Mouse (Mus musculus): ENCODE data around the gene Myh15. TPM values are rescaled to one million over a fixed set of nuclear protein-coding genes. Genes with fewer than 3 reads are reported as not detected.

Gene Myh15
- not detected for polyA plus RNA-seq (2015; fragmentation: Illumina TruSeq; extraction: RNeasy Lipid Tissue Mini Kit (QIAGEN cat#74804); ENCODE audit: insufficient read depth, low read depth, low replicate concordance)

GRCm38 (mm10) chr16:49057186-49057585 is at the start of gene Myh15:
Gene Myh15, plus strand, starts transcription at chr16:49057486.

Other genes starting within 250 kb of the Myh15 start
- not detected for gene Retnlb, start 240.6 kb upstream of the Myh15 start, polyA plus RNA-seq (2015; fragmentation: Illumina TruSeq; extraction: RNeasy Lipid Tissue Mini Kit (QIAGEN cat#74804); ENCODE audit: insufficient read depth, low read depth, low replicate concordance)
- 24.8 TPM for gene Retnla, start 214.9 kb upstream of the Myh15 start, polyA plus RNA-seq (2015; fragmentation: Illumina TruSeq; extraction: RNeasy Lipid Tissue Mini Kit (QIAGEN cat#74804); ENCODE audit: insufficient read depth, low read depth, low replicate concordance)
- not detected for gene Retnlg, start 184.9 kb upstream of the Myh15 start, polyA plus RNA-seq (2015; fragmentation: Illumina TruSeq; extraction: RNeasy Lipid Tissue Mini Kit (QIAGEN cat#74804); ENCODE audit: insufficient read depth, low read depth, low replicate concordance)
- 1.4 TPM for gene Dzip3, start 63.3 kb upstream of the Myh15 start, polyA plus RNA-seq (2015; fragmentation: Illumina TruSeq; extraction: RNeasy Lipid Tissue Mini Kit (QIAGEN cat#74804); ENCODE audit: insufficient read depth, low read depth, low replicate concordance)
- 0.78 TPM for gene Cip2a, start 63.3 kb upstream of the Myh15 start, polyA plus RNA-seq (2015; fragmentation: Illumina TruSeq; extraction: RNeasy Lipid Tissue Mini Kit (QIAGEN cat#74804); ENCODE audit: insufficient read depth, low read depth, low replicate concordance)